Mouse (Mus musculus): ENCODE data around the gene Tnn.

GRCm38 (mm10) chr1:160082647-160083046 lies 70.7 kb downstream of the Tnn start:
- TF ChIP-seq CTCF (IDR thresholded peaks at IDR 0.05; ENCODE audit: low read depth, low read length) (no peak), POLR2A (IDR thresholded peaks at IDR 0.05; ENCODE audit: extremely low read depth, insufficient read depth, low read length) (no peak)

Measured in liver, adult 2 months (tissue).